ENCODE assay signal across 8 mouse cellular contexts in the genomic region with DNA sequence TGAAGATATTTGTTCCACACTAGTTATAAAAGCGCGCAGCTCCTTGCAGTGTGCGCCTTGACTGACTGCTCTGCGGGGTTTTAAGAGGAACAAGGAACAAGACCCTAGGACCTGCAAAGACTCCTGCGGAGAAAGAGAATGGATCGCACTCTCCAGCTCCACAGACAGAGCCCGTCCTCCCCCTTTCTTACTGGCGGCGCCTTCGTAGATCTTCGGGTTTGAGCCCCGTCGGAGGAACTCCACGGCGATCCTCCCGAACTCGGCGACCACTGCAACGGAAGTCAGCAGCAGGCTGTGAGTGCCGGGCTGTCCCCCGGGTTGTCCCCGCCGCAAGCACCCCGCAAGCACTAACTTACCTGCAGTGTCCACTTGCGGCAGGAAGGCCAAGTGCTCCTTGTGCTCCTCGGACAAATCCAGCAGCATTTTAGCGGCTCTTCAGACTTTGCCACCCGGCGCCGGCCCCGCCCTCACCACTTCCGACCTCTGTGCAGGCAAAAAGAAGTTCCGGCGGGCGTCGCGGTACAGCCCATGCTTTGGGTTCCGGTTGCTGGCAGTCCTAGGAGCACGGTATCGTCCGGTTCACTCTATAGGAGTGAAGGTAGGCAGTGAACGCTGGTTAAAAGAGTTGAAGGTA. TPM values are rescaled to one million over a fixed set of nuclear protein-coding genes. Genes with fewer than 3 reads are reported as not detected.
DNase-seq lines count a peak whose midpoint lies in the region; ATAC-seq lines count a peak whose summit lies in the region.

A gene (minus strand): TSS at position 485 of the 634 bp plus-strand sequence.

- H3K9ac ChIP-seq in intestine, embryonic 14.5 days (ENCODE audit: low read length) = peak within 1 kb of the TSS; percentile 86

- H3K27ac ChIP-seq in intestine, embryonic 14.5 days (ENCODE audit: low read depth) = peak within 1 kb of the TSS; percentile 77

- peak within 1 kb of the TSS; percentile 77 for H3K4me2 ChIP-seq in intestine, embryonic 14.5 days (ENCODE audit: low read length)

- H3K9me3 ChIP-seq in intestine, embryonic 14.5 days (ENCODE audit: control insufficient read depth, low read length) = no peaks in the 10 kb centered on the region

- no peaks in the 10 kb centered on the region for H3K27me3 ChIP-seq in intestine, embryonic 14.5 days (replicated peaks; ENCODE audit: control insufficient read depth, insufficient read depth, low read length)

- peak; percentile 87 to 97 for DNase-seq in adrenal gland, adult (ENCODE audit: inconsistent age in 2 of 2, low spot score in 1 of 2)
- DNase-seq in embryo, embryonic 10.5 days (ENCODE audit: low spot score) = peak; percentile 93
- peak; percentile 83 for DNase-seq in gastrocnemius, postnatal 25 days
- DNase-seq in intestine, embryonic 14.5 days (ENCODE audit: low spot score) = peak; percentile 99
- peak; percentile 88 to 92 for DNase-seq in left cerebral cortex, postnatal 14 days (ENCODE audit: low spot score in 2 of 2)
- peak; percentile 87 for DNase-seq in mesoderm, embryonic 11.5 days (ENCODE audit: low read depth, low spot score)
- peak; percentile 73 to 83 for DNase-seq in right cerebral cortex, postnatal 36 days (ENCODE audit: low spot score in 2 of 2)
- DNase-seq in yolk sac, embryonic 10.5 days (ENCODE audit: low spot score) = peak; percentile 88

- peaks cover 4% of the 10 kb centered on the region; the same call in 1 of the 2 replicates for H3K4me1 ChIP-seq in intestine, embryonic 14.5 days (replicated peaks; ENCODE audit: control insufficient read depth, insufficient read depth, low read length)

- intact Hi-C loops in left cerebral cortex, postnatal 14 days (cut with DNase I) = no loop called here

- peaks cover 19% of the 10 kb centered on the region for H3K36me3 ChIP-seq in intestine, embryonic 14.5 days (ENCODE audit: control insufficient read depth, insufficient read depth, low read length)

- ATAC-seq in intestine, embryonic 14.5 days (replicated peaks; ENCODE audit: low FRiP score, low TSS enrichment, low read depth) = peak; percentile 97

- under 1% methylated on average over 42 of the region's 42 CpGs for WGBS in intestine, embryonic 14.5 days

- H3K4me3 ChIP-seq in intestine, embryonic 14.5 days (ENCODE audit: low read depth, low read length) = peak within 1 kb of the TSS; percentile 69

RNA-seq across cellular contexts. Expression of the gene that starts here (rescaled TPM):
- 10 to 100 TPM; 11.1 to 11.3 TPM for total RNA-seq in gastrocnemius, postnatal 25 days (2021)
- 86.8 and 95.9 TPM in 2 replicates for polyA plus RNA-seq in intestine, embryonic 14.5 days (2014; fragmentation: Nextera tagmentation; extraction: Ambion mirVana)
- 10 to 100 TPM; 16.5 to 21.4 TPM for total RNA-seq in left cerebral cortex, postnatal 14 days (2021)

Comparison
In these comparisons a context has a peak if more than half of its experiments do, and no peak if none do; other contexts are left out.
1. Peak in every context shown above with its lines: DNase-seq, ATAC-seq, H3K4me3 ChIP-seq and H3K27ac ChIP-seq.